Mouse (Mus musculus) liver, embryonic 14.5 days (tissue): ENCODE measurements at regions not wholly inside any gene's neighbourhood (a gene's known extent, or its start where the extent isn't known, plus 50 kb on each side); places are given as distances from the start of the nearest gene placed in this dataset.

Source experiments
- ATAC-seq: fragments of 200-750 bp; cut with Nextera tagmentation; 2 replicates; pipeline ENCODE4 v1.8.0; 2017; ENCODE audit warnings: moderate number of reproducible peaks, mild to moderate bottlenecking, moderate library complexity; ENCODE audit not compliant: insufficient read depth
- DNase-seq, 3 experiments: peaks; one replicate each; pipeline ENCODE4 v3.0.0-alpha.2; 2012 to 2013; ENCODE audit warnings: low read depth in 3 of 3, low spot score in 3 of 3
- H3K27ac ChIP-seq: fragments of 300-500 bp; sonication (generic); 2 replicates; pipeline ENCODE4 v1.5.1; 2014; ENCODE audit warnings: moderate library complexity, mild to moderate bottlenecking, control low read depth, inconsistent platforms
- H3K27me3 ChIP-seq: fragments of 300-500 bp; sonication (generic); 2 replicates; pipeline ENCODE4 v1.6.1; 2014; ENCODE audit warnings: mild to moderate bottlenecking, low read length, moderate library complexity; ENCODE audit not compliant: control insufficient read depth, insufficient read depth
- H3K36me3 ChIP-seq: fragments of 300-500 bp; sonication (generic); replicated peaks from 2 replicates; pipeline ENCODE4 v1.6.1; 2014; ENCODE audit warnings: low read depth; ENCODE audit not compliant: control insufficient read depth, insufficient read depth
- H3K4me1 ChIP-seq, 2 experiments: fragments of 200-500 bp in 1 of 2; fragments of 300-500 bp in 1 of 2; sonication (generic) in 1 of 2; replicated peaks; 2 replicates each; pipeline ENCODE4 v1.6.1; 2012 to 2014; ENCODE audit warnings: antibody characterized with exemption in 1 of 2, inconsistent platforms in 1 of 2, low read length in 1 of 2; ENCODE audit not compliant: control insufficient read depth in 2 of 2, insufficient read depth in 2 of 2
- H3K4me2 ChIP-seq: fragments of 300-500 bp; sonication (generic); 2 replicates; pipeline ENCODE4 v1.6.1; 2014; ENCODE audit warnings: low read depth, mild to moderate bottlenecking, control low read depth, moderate library complexity
- H3K4me3 ChIP-seq, 2 experiments: fragments of 200-500 bp in 1 of 2; fragments of 300-500 bp in 1 of 2; sonication (generic) in 1 of 2; 2 replicates each; pipeline ENCODE4 v1.5.1; 2012 to 2014; ENCODE audit warnings: low read depth in 2 of 2, low read length in 2 of 2, mild to moderate bottlenecking in 2 of 2, control low read depth in 1 of 2, inconsistent platforms in 1 of 2, moderate library complexity in 1 of 2; ENCODE audit not compliant: insufficient read depth in 1 of 2
- H3K9ac ChIP-seq: fragments of 300-500 bp; sonication (generic); replicated peaks from 2 replicates; pipeline ENCODE4 v1.6.1; 2014; ENCODE audit warnings: mild to moderate bottlenecking, control low read depth, moderate library complexity
- H3K9me3 ChIP-seq: fragments of 300-500 bp; sonication (generic); 2 replicates; pipeline ENCODE4 v1.6.1; 2016; ENCODE audit warnings: low read length, mixed read lengths; ENCODE audit not compliant: control insufficient read depth
- CTCF ChIP-seq: IDR thresholded peaks from 2 replicates; pipeline ENCODE4 v1.5.1; 2016; ENCODE audit warnings: antibody characterized with exemption, low read depth, control low read depth
- EP300 ChIP-seq: IDR thresholded peaks from 2 replicates; pipeline ENCODE4 v1.6.1; 2016; ENCODE audit warnings: antibody characterized with exemption, low read depth
- WGBS: fragments of 180-500 bp; shearing (Covaris S2); extraction: QIAGEN DNeasy Blood & Tissue Kit; methylation state at CpG from one replicate; pipeline ENCODE4 v1.1.7; 2014; ENCODE audit not compliant: insufficient replicate concordance; 5-methylcytosine and 5-hydroxymethylcytosine counted together

DNA sequence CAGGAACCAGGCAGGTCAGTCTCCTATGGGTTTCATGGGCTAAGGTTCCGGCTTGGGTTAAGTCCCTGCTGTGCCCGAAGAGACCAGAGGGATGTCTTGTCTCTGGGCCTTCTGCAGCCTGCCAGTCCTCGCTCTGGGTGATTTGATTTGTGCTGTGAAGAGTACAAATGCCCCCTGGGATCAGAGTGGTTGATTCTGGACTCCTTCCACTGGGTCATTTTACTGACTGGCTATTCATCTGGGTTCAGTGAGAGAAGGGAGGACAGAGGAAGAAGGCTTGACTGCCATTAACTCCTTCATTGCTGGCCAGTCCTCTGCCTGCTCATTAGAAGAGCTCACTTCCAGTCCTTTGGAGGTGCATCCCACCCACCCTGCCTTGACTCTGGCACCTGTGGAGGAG, 124.0 kb upstream of the Ncam1 start:
- no peaks in the 10 kb centered on the region for H3K36me3 ChIP-seq
- TF ChIP-seq EP300 = no peak
- no peak for TF ChIP-seq CTCF
- H3K9ac ChIP-seq = no peak overlapping the region
- no peaks in the 10 kb centered on the region for H3K9me3 ChIP-seq
- no peak overlapping the region for H3K4me2 ChIP-seq
- no peak overlapping the region for H3K4me3 ChIP-seq
- no peak for DNase-seq
- H3K4me1 ChIP-seq = no peaks in the 10 kb centered on the region; a peak in 1 of 4 replicates
- H3K27ac ChIP-seq = no peak overlapping the region
- ATAC-seq = no peak
- 68% methylated on average over 3 of the region's 3 CpGs for WGBS
- no peaks in the 10 kb centered on the region for H3K27me3 ChIP-seq

DNA sequence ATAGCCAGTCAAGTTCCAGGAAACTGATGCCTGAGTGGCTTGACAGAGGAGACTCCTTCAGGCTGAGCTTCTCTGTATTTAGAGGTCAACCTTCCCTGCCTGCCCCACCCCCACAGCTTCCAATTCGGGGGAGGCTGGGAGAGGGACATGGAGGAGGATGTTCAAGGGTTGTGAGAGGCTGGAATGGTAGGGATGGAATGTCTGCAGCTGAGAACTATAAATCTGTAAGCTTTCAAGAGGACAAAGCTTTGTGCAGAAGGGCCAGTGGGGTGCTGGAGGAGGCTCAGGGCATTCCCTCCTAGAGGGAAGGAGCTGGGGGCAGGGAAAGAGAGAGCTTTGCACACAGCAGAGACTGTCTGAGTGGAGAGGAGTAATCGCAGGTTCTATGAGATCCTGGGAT, 123.4 kb upstream of the Ncam1 start:
- TF ChIP-seq CTCF (no peak), EP300 (no peak)
- no peak overlapping the region for H3K9ac ChIP-seq
- H3K27ac ChIP-seq = no peak overlapping the region

DNA sequence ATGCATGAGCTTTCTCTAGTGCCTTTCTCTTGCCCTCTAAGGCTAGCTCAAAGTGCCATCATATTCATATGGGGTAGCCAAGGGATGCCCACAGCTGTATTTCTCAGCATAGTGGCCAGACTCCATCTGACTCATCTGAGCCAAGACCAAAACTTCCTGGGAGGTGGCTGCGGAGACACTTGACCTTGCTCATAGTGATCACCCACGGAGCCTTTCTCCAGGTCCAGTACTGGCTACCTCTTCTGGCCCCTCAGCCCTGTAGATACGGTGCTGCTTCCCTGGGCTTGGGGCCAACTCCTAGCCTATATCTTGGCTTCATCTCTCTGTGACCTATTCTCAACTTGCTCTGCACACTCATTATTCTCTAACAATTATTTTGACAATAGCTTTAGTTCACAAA, 122.6 kb upstream of the Ncam1 start:
- H3K4me2 ChIP-seq = no peak overlapping the region
- H3K36me3 ChIP-seq = no peaks in the 10 kb centered on the region
- no peak overlapping the region for H3K4me3 ChIP-seq
- DNase-seq (no peak), ATAC-seq (no peak)
- no peak overlapping the region for H3K9ac ChIP-seq
- 69% methylated on average over 3 of the region's 3 CpGs for WGBS
- H3K4me1 ChIP-seq = no peaks in the 10 kb centered on the region; a peak in 1 of 4 replicates
- no peak overlapping the region for H3K27ac ChIP-seq
- H3K9me3 ChIP-seq = no peaks in the 10 kb centered on the region
- TF ChIP-seq EP300 (no peak), CTCF (no peak)
- no peaks in the 10 kb centered on the region for H3K27me3 ChIP-seq

More for the DNA sequence above, 123.4 kb upstream of the Ncam1 start:
- ATAC-seq (no peak), DNase-seq (no peak)
- WGBS = 25% methylated on average over 2 of the region's 2 CpGs
- Histone ChIP-seq H3K4me1 (no peaks in the 10 kb centered on the region; a peak in 1 of 4 replicates), H3K4me2 (no peak overlapping the region), H3K36me3 (no peaks in the 10 kb centered on the region), H3K4me3 (no peak overlapping the region), H3K27me3 (no peaks in the 10 kb centered on the region), H3K9me3 (no peaks in the 10 kb centered on the region)

DNA sequence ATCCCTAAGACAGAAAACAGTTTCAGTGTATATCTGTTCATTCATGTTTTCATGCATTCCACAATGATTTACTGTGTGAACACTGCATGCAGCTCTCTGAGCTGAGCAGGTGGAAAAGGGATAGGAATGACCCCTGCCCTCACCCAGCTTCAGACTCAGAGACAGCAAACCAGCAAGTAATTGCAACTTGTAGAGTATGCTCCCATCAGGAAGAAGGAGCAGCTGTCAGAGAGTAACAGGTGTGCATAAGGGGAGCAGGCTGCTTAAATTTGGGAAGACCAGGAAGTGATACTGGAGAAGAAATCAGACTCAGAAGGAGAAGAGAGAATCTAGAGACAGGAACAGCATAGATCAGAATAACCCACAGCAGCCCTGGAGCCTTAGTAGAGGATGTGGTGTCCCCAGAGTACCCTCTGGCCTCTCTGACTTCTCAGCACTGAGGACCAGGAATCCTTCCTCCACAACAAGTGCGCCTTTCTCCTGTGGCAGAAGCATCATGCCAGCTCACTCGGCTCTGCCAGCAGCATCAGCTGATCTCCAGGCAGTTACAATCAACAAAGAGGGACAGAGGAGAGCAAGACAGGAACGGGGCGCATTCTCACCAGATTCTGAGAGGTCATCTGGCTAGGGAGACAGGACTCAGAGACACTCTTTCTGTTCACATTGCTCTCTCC, 116.5 kb upstream of the Ncam1 start:
- Histone ChIP-seq H3K27me3 (no peaks in the 10 kb centered on the region), H3K36me3 (no peaks in the 10 kb centered on the region), H3K4me3 (no peak overlapping the region), H3K4me1 (no peaks in the 10 kb centered on the region), H3K9ac (no peak overlapping the region), H3K27ac (no peak overlapping the region), H3K4me2 (no peak overlapping the region), H3K9me3 (no peaks in the 10 kb centered on the region)
- ATAC-seq = no peak
- TF ChIP-seq CTCF (no peak), EP300 (no peak)
- no peak for DNase-seq
- WGBS = 65% methylated on average over 4 of the region's 4 CpGs

DNA sequence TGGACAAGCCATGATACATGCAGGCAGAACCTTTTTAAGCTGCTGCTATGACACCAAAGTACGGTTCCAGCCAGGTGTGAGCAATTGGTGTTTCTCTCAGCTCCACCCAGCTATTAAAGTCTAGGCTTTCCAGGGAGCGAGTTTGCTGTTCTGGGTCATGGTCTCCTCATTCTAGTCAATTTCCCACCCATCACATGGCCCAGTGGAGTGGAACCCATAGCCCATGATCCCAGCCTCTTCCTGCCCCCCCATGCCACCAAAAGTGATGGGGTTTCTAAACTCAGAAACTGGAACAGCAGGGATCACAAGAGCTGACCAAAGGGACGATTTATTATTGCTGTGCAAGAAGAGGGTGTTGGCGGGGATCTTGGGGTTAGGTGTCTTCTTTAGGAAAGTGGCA, 115.0 kb upstream of the Ncam1 start:
- DNase-seq = no peak
- Histone ChIP-seq H3K4me1 (no peaks in the 10 kb centered on the region), H3K27me3 (no peaks in the 10 kb centered on the region), H3K27ac (no peak overlapping the region), H3K36me3 (no peaks in the 10 kb centered on the region), H3K9me3 (no peaks in the 10 kb centered on the region), H3K4me2 (no peak overlapping the region), H3K4me3 (no peak overlapping the region), H3K9ac (no peak overlapping the region)
- no peak for TF ChIP-seq EP300
- WGBS = 56% methylated on average over 4 of the region's 4 CpGs
- ATAC-seq = no peak
